Mouse (Mus musculus) gastrocnemius, postnatal 36 days (tissue): ENCODE measurements around the gene Gpr156. TPM values are rescaled to one million over a fixed set of nuclear protein-coding genes. Genes with fewer than 3 reads are reported as not detected.

Experiments
- DNase-seq, 2 experiments: peaks; one replicate each; pipeline ENCODE4 v3.0.0; 2022
- intact Hi-C: fragments of 180-260 bp; cut with DNase I; formaldehyde crosslinking; loops from one replicate; pipeline ENCODE4 v1.15.1; 2025
- total RNA-seq, 2 experiments: library from RNA; stranded (reverse); gene quantifications; 2 replicates each; pipeline ENCODE4 v1.2.3; 2021

Gpr156 gene
- total RNA-seq, 2 experiments from 2014 or later = 0.10 TPM; not detected in 1

GRCm38 (mm10) chr16:37990553-37991344 lies 74.5 kb downstream of the Gpr156 start:
- no peak for DNase-seq
- intact Hi-C loops = loop anchor here (5.0 to 10.0 kb wide), 2 partner anchors 94 to 207 kb away; partner anchors contain the start of gene Gsk3b

GRCm38 (mm10) chr16:37992806-37993205 lies 76.5 kb downstream of the Gpr156 start:
- intact Hi-C loops = loop anchor here (5.0 to 10.0 kb wide), 2 partner anchors 92 to 204 kb away; partner anchors contain the start of gene Gsk3b
- DNase-seq = no peak

- intact Hi-C loops = loop anchor here (5.0 to 10.0 kb wide), 2 partner anchors 90 to 203 kb away; partner anchors contain the start of gene Gsk3b
- peak; percentile 47 to 49 for DNase-seq
Measured at GRCm38 (mm10) chr16:37994647-37995046, 78.4 kb downstream of the Gpr156 start.

- no peak for DNase-seq
- intact Hi-C loops = loop anchor here (10.0 kb wide), 1 partner anchor 87 kb away; the partner anchor contains the start of gene Gsk3b
Measured at GRCm38 (mm10) chr16:37997771-37998170, 81.5 kb downstream of the Gpr156 start.

GRCm38 (mm10) chr16:37999762-38000161 lies 83.5 kb downstream of the Gpr156 start:
- DNase-seq = no peak
- intact Hi-C loops = loop anchor here (10.0 kb wide), 1 partner anchor 85 kb away; the partner anchor contains the start of gene Gsk3b

GRCm38 (mm10) chr16:38000178-38000577 lies 83.9 kb downstream of the Gpr156 start:
- no peak for DNase-seq
- intact Hi-C loops = no loop called here

- intact Hi-C loops = no loop called here
- no peak for DNase-seq
Measured at GRCm38 (mm10) chr16:38001766-38002165, 85.5 kb downstream of the Gpr156 start.

- intact Hi-C loops = no loop called here
- no peak for DNase-seq
Measured at GRCm38 (mm10) chr16:38002485-38002884, 86.2 kb downstream of the Gpr156 start.

GRCm38 (mm10) chr16:38004486-38005020 lies 88.3 kb downstream of the Gpr156 start:
- no peak for DNase-seq
- intact Hi-C loops = no loop called here

GRCm38 (mm10) chr16:38005471-38005870 lies 89.2 kb downstream of the Gpr156 start:
- intact Hi-C loops = no loop called here

GRCm38 (mm10) chr16:38008371-38008770 lies 92.1 kb downstream of the Gpr156 start:
- no peak for DNase-seq
- intact Hi-C loops = no loop called here

More at GRCm38 (mm10) chr16:38005471-38005870, 89.2 kb downstream of the Gpr156 start:
- DNase-seq = no peak

GRCm38 (mm10) chr16:38009041-38009825 lies 92.9 kb downstream of the Gpr156 start:
- intact Hi-C loops = no loop called here
- no peak for DNase-seq

- no peak for DNase-seq
- intact Hi-C loops = loop anchor here (5.0 kb wide), 1 partner anchor 841 kb away; no protein-coding TSS in a partner anchor
Measured at GRCm38 (mm10) chr16:38011486-38011885, 95.2 kb downstream of the Gpr156 start.

GRCm38 (mm10) chr16:38012382-38012781 lies 96.1 kb downstream of the Gpr156 start:
- no peak for DNase-seq
- intact Hi-C loops = loop anchor here (5.0 kb wide), 1 partner anchor 840 kb away; no protein-coding TSS in a partner anchor

GRCm38 (mm10) chr16:38012891-38013290 lies 96.6 kb downstream of the Gpr156 start:
- intact Hi-C loops = loop anchor here (5.0 kb wide), 1 partner anchor 839 kb away; no protein-coding TSS in a partner anchor
- no peak for DNase-seq

GRCm38 (mm10) chr16:38014951-38015350 lies 98.7 kb downstream of the Gpr156 start:
- intact Hi-C loops = loop anchor here (5.0 kb wide), 1 partner anchor 837 kb away; no protein-coding TSS in a partner anchor
- no peak for DNase-seq

GRCm38 (mm10) chr16:38016928-38017524 lies 100.7 kb downstream of the Gpr156 start:
- intact Hi-C loops = no loop called here
- no peak for DNase-seq

GRCm38 (mm10) chr16:38017958-38018376 lies 101.7 kb downstream of the Gpr156 start:
- intact Hi-C loops = no loop called here
- DNase-seq = no peak

GRCm38 (mm10) chr16:38032644-38033043 lies 116.3 kb downstream of the Gpr156 start:
- no peak for DNase-seq
- intact Hi-C loops = no loop called here

- no peak for DNase-seq
- intact Hi-C loops = no loop called here
Measured at GRCm38 (mm10) chr16:38033071-38033470, 116.8 kb downstream of the Gpr156 start.
